Mouse (Mus musculus) layer of hippocampus, postnatal 25 days (tissue): ENCODE results near the gene Rbm28. TPM values are rescaled to one million over a fixed set of nuclear protein-coding genes. Genes with fewer than 3 reads are reported as not detected.

Experiments
- DNase-seq, 2 experiments: peaks; one replicate each; pipeline ENCODE4 v3.0.0; 2022; ENCODE audit warnings: mixed read lengths in 2 of 2, low spot score in 1 of 2; ENCODE audit errors: extremely low spot score in 1 of 2
- total RNA-seq, 2 experiments: library from RNA; stranded (reverse); gene quantifications; 2 replicates each; pipeline ENCODE4 v1.2.3; 2021

The Rbm28 gene
- total RNA-seq, 2 experiments from 2014 or later, result 35.6 to 49.6 TPM

- no peak for DNase-seq
Measured at GRCm38 (mm10) chr6:29147407-29148010, 17.3 kb downstream of the Rbm28 start.

DNA sequence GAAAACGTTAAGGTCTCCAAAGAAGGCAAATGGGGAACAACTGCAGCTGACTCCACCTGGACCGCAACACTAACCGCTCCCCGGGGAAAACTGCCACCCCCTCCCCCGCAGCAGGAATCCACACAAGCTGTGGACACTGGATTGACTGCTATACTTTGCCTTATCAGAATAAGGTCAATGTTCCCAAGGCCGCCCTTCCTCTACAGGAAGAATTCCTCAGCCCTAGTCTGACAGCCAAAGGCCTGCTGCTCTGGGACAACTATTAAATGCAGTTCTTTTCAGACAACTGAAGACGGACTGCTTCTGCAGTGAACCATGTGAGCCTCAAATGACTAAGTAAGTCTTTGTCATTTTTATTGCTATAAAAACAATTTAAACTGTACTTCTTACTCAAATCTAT, 18.2 kb downstream of the Rbm28 start:
- no peak for DNase-seq

DNA sequence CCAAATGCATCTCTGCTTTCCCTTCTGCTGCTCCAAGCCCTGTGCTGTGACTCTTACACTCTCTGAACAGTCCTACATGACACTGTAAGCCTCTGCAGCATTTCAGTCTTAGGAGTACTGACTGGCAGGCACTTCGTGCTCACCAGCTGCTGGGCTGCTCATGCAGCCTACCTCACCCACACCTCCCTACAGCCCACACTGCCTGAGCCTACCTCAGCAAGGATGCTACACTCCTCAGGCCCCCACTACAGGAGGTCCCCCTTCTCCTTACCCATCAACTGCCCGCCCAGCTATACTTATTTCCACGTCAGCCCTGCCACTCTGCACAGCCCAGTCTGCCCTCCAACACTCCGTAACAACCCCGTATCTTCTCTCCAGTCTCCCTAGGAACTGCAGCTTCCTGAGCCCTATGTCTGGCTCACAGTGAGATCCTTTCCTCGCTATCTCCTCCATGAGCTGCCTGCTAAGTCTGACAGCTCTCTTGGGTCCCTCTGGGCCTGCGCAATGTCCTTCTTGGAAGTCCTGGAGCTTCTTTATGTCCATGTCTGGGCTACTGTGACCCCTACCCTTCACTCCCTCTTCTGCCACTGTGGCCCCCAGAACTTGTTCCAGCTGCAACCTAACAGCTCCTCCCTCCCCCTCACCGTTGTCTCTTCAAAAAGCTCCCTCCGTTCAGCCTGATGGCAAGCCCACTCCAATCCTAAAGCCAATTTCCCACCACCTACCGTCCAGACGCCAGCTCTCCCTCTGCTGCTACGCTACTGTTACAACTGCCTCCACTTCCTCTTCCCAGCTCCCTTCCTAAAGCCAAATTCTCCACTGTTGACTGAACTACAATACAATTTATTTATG, 19.1 kb downstream of the Rbm28 start:
- no peak for DNase-seq

GRCm38 (mm10) chr6:29144971-29145370, 19.8 kb downstream of the Rbm28 start:
- DNase-seq, result no peak

GRCm38 (mm10) chr6:29143608-29144007, 21.2 kb downstream of the Rbm28 start:
- peak; percentile 50 to 84 for DNase-seq

GRCm38 (mm10) chr6:29137441-29137840, 27.4 kb downstream of the Rbm28 start:
- DNase-seq, result no peak

GRCm38 (mm10) chr6:29133100-29133499, 31.7 kb downstream of the Rbm28 start:
- DNase-seq, result no peak

- DNase-seq, result no peak
Measured at GRCm38 (mm10) chr6:29126878-29127426, 37.9 kb downstream of the Rbm28 start.

DNA sequence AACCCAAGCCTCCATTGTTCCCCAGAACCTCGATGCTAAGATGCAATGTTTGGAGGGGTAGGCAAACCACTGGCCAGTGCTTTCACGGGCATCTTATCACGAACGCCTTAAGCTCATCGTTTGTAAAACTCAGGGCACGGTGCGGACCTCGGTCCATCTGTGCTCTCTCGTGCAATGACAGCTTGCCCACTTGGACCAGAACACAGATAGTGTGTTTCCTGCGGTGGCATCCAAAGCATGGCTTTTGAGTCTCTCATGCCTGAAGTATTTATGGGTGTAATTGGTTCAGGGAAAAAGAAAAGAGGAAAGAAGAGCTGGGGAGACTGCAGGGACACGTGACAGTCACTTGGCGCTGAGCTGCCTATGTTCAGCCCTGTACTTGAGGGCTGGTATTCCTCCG, 44.8 kb downstream of the Rbm28 start:
- no peak for DNase-seq

DNA sequence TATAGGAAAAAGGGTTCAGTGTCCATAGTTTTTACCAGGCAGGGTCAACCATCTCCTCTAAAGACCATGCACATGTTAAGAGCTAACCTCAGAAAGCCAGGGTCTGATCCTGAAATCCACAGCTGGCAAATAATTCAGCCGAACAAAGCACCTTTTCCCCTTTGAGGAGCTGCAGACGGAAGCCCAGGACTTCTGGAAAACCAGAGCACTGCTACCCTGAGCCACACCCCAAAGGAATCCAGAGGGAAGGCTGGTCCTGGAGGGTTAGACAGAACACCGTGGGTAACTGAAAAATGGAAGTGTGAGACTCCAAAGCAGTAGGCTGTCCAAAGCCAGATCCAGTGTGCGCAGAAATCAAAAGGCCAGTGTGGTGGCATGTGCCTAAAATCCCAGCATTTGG, 45.8 kb downstream of the Rbm28 start:
- DNase-seq, result no peak

GRCm38 (mm10) chr6:29118231-29118630, 46.6 kb downstream of the Rbm28 start:
- no peak for DNase-seq

DNA sequence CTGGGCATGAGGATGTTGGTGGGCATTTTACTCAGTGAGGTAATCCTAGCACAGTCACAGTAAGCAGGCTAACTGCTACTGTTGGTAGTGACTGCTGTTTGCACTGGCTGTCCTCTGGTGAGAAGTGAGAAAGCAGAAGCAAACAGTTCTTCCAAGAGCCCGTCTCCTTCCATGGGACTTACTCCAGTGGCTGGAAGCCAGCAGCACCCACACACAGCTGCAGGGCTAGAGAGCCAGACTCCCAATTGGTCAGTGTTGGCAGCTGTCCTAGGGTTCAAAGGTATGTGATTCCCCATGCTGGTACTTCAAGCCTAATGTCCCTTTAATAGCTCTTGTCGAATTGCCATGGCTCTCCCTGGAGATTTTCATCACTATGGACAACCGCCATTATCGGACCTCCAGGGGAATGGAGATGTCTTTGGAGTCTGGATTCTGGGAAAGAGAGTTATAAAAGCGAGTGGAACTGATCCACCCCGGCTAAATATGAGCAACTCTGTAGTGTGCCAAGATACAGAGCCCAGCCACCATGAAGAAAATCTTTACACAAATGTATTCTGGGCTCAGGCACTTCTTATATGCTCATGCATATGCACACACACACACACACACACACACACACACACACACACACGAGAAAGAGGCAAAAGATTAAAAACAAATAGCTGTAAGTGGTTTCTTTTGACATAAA, 47.2 kb downstream of the Rbm28 start:
- no peak for DNase-seq

DNA sequence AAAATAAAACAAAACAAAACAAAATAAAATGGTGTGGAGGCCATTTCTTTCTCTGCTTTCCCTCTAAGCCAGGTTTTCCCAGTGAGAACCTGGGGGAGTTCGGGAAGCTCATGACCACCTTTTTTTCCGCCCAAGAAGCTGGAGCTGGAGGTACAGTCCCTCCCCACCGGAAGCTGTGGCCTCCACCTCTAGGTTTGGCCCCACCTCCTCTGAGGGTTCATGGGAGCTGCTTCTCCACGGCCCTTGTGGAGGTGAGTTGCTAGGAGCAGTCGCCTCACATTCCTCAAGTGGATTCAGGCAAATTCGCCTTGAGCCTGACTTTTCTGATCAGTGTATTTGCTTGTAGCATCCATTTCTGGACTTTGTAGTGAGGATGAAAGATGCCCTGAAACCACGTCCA, 49.0 kb downstream of the Rbm28 start:
- DNase-seq, result no peak

- DNase-seq, result no peak
Measured at GRCm38 (mm10) chr6:29111501-29111900, 53.3 kb downstream of the Rbm28 start.

DNA sequence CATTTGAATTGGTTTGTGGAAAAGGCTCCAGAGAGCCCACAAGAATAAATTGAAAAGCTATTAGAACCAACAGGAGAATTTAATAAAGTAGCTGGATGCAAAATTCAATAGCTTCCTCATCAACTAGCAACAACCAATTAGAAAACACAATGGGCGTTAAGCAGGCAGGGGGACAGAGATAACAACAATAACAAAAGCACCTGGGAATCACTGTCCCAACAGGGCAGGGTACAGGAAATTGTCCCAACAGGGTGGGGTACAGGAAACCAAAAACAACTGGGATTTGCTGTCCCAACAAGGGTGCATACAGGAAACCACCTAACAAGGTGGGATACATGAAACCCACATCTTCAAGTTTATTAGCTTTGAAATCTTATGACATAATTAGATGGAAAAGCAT, 56.4 kb downstream of the Rbm28 start:
- no peak for DNase-seq

DNA sequence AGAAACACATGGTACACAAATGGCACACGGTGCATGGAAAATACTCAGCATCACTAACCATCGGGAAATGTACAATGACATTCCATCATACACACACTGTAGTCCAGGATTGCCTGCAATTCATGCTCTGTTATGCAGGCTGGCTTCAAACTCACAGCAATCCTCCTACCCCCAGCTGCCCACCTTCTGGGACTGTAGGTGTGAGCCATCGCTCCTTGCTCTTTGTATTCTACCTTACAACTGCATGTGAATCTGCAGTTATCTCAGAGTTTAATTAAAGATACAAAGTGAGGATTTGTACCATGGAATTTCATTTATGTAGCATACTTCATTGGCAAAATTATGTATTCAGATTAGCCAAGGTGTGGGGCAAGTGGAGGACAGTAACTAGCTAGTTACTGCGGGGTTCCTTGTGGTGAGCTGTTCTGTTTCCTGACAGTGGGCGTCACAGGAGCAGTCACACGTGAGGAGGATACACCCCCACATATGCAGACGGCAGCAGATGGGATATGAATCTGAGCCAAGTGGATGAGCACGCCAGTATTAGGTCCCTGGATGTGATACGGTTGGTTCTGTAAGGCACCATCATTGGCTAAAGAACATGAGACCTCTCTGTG, 63.5 kb downstream of the Rbm28 start:
- peak in 1 of 2 experiments; percentile 33 for DNase-seq

DNA sequence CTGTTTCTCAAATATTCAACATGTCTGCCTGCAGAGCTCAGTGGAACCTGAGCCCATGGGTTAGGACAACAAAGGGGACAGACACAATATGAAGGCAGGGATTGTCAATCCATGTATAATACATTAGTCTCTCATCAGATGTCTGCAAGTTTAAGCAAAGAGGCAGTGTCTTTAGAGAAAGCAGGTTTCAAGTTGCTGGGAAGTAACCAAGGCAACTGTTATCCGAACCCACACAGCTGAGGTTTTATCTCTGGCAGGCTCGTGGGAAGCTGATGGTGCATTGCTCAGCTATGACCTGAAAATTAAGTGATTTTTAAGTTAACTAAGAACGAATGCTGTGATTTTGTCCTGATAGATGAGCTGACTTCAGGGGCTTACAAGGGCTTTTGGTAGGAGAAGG, 64.4 kb downstream of the Rbm28 start:
- DNase-seq, result no peak

GRCm38 (mm10) chr6:29099536-29100170, 65.2 kb downstream of the Rbm28 start:
- no peak for DNase-seq

- no peak for DNase-seq
Measured at GRCm38 (mm10) chr6:29092904-29093303, 71.9 kb downstream of the Rbm28 start.

DNA sequence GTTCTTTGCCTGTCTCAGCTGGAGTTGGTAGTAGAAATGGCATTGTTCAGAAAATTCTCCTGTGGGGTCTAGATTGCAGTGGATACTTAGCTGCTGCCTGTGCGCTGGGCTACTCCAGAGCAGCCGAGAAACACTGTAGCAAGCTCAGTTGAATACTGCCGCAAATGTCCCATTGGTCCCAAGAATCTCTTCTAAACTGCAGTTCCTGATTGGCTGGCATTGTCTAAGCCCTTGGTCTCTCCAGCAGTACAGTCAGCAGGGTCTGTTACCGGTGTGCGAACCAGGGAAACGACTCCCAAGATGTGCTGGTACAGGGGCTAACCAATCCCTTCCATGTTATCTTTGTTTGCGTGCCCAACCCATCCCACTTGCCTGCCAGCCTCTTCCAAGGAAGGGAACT, 72.6 kb downstream of the Rbm28 start:
- DNase-seq, result no peak
